Mouse (Mus musculus) kidney, embryonic 16.5 days (tissue): ENCODE measurements around the gene Letm1. TPM values are rescaled to one million over a fixed set of nuclear protein-coding genes. Genes with fewer than 3 reads are reported as not detected.

Source experiments
- ATAC-seq: fragments of 200-750 bp; cut with Nextera tagmentation; 2 replicates; pipeline ENCODE4 v1.8.0; 2017; ENCODE audit warnings: moderate TSS enrichment; ENCODE audit not compliant: low FRiP score, low TSS enrichment
- H3K27ac ChIP-seq: fragments of 300-500 bp; sonication (generic); 2 replicates; pipeline ENCODE4 v1.5.1; 2014; ENCODE audit warnings: low read length
- H3K27me3 ChIP-seq: fragments of 300-500 bp; sonication (generic); 2 replicates; pipeline ENCODE4 v1.6.1; 2014; ENCODE audit warnings: low read length, control low read depth, mixed read lengths; ENCODE audit not compliant: insufficient read depth
- H3K36me3 ChIP-seq: fragments of 300-500 bp; sonication (generic); 2 replicates; pipeline ENCODE4 v1.6.1; 2014; ENCODE audit warnings: low read length, control low read depth, mixed read lengths; ENCODE audit not compliant: insufficient read depth
- H3K4me1 ChIP-seq: fragments of 300-500 bp; sonication (generic); 2 replicates; pipeline ENCODE4 v1.6.1; 2014; ENCODE audit warnings: low read length, control low read depth, mixed read lengths; ENCODE audit not compliant: insufficient read depth
- H3K4me2 ChIP-seq: fragments of 300-500 bp; sonication (generic); replicated peaks from 2 replicates; pipeline ENCODE4 v1.6.1; 2014; ENCODE audit warnings: low read depth, low read length
- H3K4me3 ChIP-seq: fragments of 300-500 bp; sonication (generic); 2 replicates; pipeline ENCODE4 v1.5.1; 2014; ENCODE audit warnings: mild to moderate bottlenecking, low read length
- H3K9ac ChIP-seq: fragments of 300-500 bp; sonication (generic); replicated peaks from 2 replicates; pipeline ENCODE4 v1.6.1; 2014; ENCODE audit warnings: low read length
- H3K9me3 ChIP-seq: fragments of 300-500 bp; sonication (generic); 2 replicates; pipeline ENCODE4 v1.6.1; 2016; ENCODE audit warnings: low read length, control low read depth
- WGBS: fragments of 180-500 bp; shearing (Covaris S2); extraction: QIAGEN DNeasy Blood & Tissue Kit; methylation state at CpG from one replicate; pipeline ENCODE4 v1.1.7; 2014; 5-methylcytosine and 5-hydroxymethylcytosine counted together
- polyA plus RNA-seq: library from polyadenylated mRNA; unstranded; fragments of >200 nt; fragmentation: Nextera tagmentation; extraction: Ambion mirVana; gene quantifications from 2 replicates; pipeline ENCODE4 v1.2.1, GENCODE M21; 2015

The Letm1 gene
- polyA plus RNA-seq, result 47.0 and 49.5 TPM in 2 replicates

DNA sequence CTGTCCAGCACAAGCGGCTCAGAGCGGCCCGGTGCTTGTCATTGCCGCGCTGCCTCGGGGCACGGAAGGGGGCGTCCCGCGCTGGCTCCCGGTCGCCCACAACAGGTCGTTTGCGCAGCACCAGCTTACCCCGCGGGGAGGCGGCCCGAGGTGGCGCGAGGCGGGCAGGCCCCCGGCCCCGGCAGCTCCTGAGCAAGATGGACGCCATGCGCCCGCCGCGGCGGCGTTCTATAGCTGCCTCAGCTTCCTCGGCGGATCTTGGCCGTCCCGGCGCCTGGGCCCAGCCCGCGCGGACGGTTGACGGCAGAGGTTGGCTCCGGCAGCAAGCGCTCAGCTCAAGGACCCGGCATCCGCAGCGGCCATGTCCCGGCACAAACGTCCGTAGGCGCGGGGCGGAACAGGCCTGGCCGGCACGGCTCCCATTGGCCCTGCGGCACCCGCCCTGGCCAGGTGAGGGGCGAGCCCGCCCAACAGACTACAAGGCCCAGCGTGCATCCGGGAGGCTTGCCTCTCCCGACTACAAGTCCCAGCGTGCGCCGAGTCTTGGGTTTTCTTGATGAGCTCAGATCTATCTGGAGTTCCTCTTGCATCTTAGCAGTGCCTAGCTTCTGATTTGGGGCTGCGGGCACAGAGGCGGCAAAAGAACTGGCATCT, at the start of gene Letm1:
TSS of gene Letm1 (minus strand) at position 473 of the 654 bp plus-strand sequence.
- WGBS, result under 1% methylated on average over 65 of the region's 65 CpGs
- Histone ChIP-seq H3K4me3 (peak within 1 kb of the TSS; percentile 94), H3K9me3 (no peaks in the 10 kb centered on the region), H3K27me3 (no peaks in the 10 kb centered on the region), H3K36me3 (peaks cover 5% of the 10 kb centered on the region; the same call in 1 of the 2 replicates), H3K4me2 (peak within 1 kb of the TSS; percentile 76), H3K4me1 (peaks cover 15% of the 10 kb centered on the region), H3K27ac (peak within 1 kb of the TSS; percentile 82), H3K9ac (peak within 1 kb of the TSS; percentile 89)
- ATAC-seq, result peak; percentile 100

DNA sequence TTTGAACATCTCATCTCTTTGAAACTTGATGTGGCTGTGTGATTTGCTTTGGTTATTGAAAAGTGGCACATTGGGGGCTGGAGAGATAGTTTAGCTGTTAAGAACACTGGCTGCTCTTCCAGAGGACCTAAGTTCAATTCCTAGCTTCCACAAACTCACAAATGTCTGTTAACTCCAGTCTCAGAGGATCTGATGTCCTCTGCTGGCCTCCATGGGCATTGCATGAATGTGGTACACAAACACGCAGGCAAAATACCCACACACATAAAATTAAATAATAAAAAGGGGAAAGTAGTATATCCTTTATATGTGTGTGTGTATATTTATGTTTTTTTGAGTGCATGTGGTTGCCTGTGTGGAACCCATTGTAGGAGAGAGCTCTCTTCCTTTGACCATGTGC, 48.2 kb upstream of the Letm1 start:
- no peak overlapping the region for H3K4me2 ChIP-seq
- no peak overlapping the region for H3K4me3 ChIP-seq
- H3K9ac ChIP-seq, result no peak overlapping the region
- WGBS, result 64% methylated on average over 1 of the region's 1 CpGs
- no peak overlapping the region for H3K27ac ChIP-seq
- H3K9me3 ChIP-seq, result no peaks in the 10 kb centered on the region
- peaks cover 2% of the 10 kb centered on the region; the same call in 1 of the 2 replicates for H3K36me3 ChIP-seq
- ATAC-seq, result no peak
- no peaks in the 10 kb centered on the region for H3K4me1 ChIP-seq
- no peaks in the 10 kb centered on the region for H3K27me3 ChIP-seq

- H3K27ac ChIP-seq, result no peak overlapping the region
- no peak overlapping the region for H3K4me2 ChIP-seq
- H3K4me1 ChIP-seq, result no peaks in the 10 kb centered on the region
- H3K9me3 ChIP-seq, result no peaks in the 10 kb centered on the region
- no peak for ATAC-seq
- 93% methylated on average over 3 of the region's 3 CpGs for WGBS
- H3K36me3 ChIP-seq, result peaks cover 3% of the 10 kb centered on the region; the same call in 1 of the 2 replicates
- H3K27me3 ChIP-seq, result no peaks in the 10 kb centered on the region
- H3K9ac ChIP-seq, result no peak overlapping the region
- H3K4me3 ChIP-seq, result no peak overlapping the region
Measured at GRCm38 (mm10) chr5:33829958-33830357, 47.3 kb upstream of the Letm1 start.

- no peaks in the 10 kb centered on the region for H3K9me3 ChIP-seq
- H3K27ac ChIP-seq, result no peak overlapping the region
- ATAC-seq, result no peak
- H3K4me1 ChIP-seq, result peaks cover 8% of the 10 kb centered on the region
- no peak overlapping the region for H3K4me3 ChIP-seq
- H3K9ac ChIP-seq, result no peak overlapping the region
- H3K36me3 ChIP-seq, result peaks cover 3% of the 10 kb centered on the region; the same call in 1 of the 2 replicates
- H3K27me3 ChIP-seq, result no peaks in the 10 kb centered on the region
- H3K4me2 ChIP-seq, result no peak overlapping the region
- 85% methylated on average over 8 of the region's 8 CpGs for WGBS
Measured at GRCm38 (mm10) chr5:33828107-33828506, 45.5 kb upstream of the Letm1 start.

GRCm38 (mm10) chr5:33826001-33826400, 43.4 kb upstream of the Letm1 start:
- no peak for ATAC-seq
- Histone ChIP-seq H3K4me1 (peaks cover 19% of the 10 kb centered on the region), H3K4me2 (no peak overlapping the region), H3K4me3 (no peak overlapping the region), H3K9me3 (no peaks in the 10 kb centered on the region), H3K27me3 (no peaks in the 10 kb centered on the region), H3K36me3 (peaks cover 3% of the 10 kb centered on the region; the same call in 1 of the 2 replicates), H3K9ac (no peak overlapping the region), H3K27ac (no peak overlapping the region)

DNA sequence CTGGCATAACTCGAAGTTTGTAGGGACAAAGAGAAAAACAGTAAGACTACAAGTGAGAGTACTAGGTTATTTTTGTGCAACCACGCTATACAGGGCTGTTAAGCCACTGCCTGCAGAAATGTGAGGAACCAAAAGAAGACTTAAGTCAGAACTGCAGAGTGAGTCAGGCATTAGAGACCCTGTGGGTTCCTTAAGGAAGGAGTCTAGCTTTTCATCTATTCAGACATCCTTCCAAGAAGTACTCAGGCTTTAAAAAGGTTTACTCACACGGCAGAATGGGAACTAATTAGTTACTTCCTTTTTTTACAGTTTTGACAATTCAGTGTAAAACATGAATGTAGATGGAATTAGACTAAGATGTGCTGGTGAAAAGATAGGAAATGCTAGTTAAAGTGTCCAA, 39.8 kb upstream of the Letm1 start:
- Histone ChIP-seq H3K27me3 (no peaks in the 10 kb centered on the region), H3K9me3 (no peaks in the 10 kb centered on the region), H3K36me3 (peaks cover 3% of the 10 kb centered on the region; the same call in 1 of the 2 replicates), H3K4me2 (peak overlapping the region; percentile 75), H3K9ac (peak overlapping the region; percentile 54; the same call in 1 of the 2 replicates), H3K4me3 (peak overlapping the region; percentile 99), H3K4me1 (peaks cover 28% of the 10 kb centered on the region), H3K27ac (no peak overlapping the region)
- ATAC-seq, result no peak
- 32% methylated on average over 3 of the region's 3 CpGs for WGBS

DNA sequence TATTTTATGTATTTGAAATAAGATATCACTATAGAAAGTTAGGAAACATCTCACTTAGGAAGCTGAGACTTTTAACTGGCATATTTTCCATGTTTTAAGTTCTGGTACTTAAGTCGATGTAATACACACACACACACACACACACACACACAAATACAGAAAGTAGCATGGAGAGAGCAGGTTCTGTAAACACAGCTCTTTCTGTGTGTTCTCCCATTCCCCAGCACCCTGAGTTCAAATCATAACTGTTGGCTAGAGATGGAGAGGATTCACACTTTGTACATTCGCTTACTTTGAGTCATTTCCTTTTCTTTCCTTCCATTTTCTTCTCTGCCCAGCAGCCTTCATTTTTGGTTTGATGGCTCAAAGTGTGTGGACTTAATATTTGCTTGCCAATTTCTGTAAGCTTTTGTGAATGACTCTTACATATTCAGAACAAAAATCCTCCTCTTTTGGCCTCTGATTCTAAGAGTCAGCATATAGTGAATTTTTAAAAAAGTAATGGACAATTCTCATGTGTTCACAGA, 39.3 kb upstream of the Letm1 start:
- Histone ChIP-seq H3K4me3 (peak overlapping the region; percentile 99), H3K4me2 (peak overlapping the region; percentile 75), H3K27me3 (no peaks in the 10 kb centered on the region), H3K9me3 (no peaks in the 10 kb centered on the region), H3K4me1 (peaks cover 28% of the 10 kb centered on the region), H3K36me3 (0 out of 2 replicates have a peak, but pooled peaks cover 3% of the 10 kb centered on the region), H3K9ac (peak overlapping the region; percentile 55; the same call in 1 of the 2 replicates), H3K27ac (no peak overlapping the region)
- no peak for ATAC-seq
- WGBS, result 27% methylated on average over 2 of the region's 2 CpGs

- Histone ChIP-seq H3K27ac (peak overlapping the region; percentile 97), H3K4me1 (peaks cover 28% of the 10 kb centered on the region), H3K4me3 (peak overlapping the region; percentile 99), H3K9ac (peak overlapping the region; percentile 99), H3K27me3 (no peaks in the 10 kb centered on the region), H3K9me3 (no peaks in the 10 kb centered on the region), H3K4me2 (peak overlapping the region; percentile 75), H3K36me3 (0 out of 2 replicates have a peak, but pooled peaks cover 3% of the 10 kb centered on the region)
- WGBS, result 0% methylated on average over 75 of the region's 121 CpGs
- peak; percentile 74 for ATAC-seq
Measured at GRCm38 (mm10) chr5:33820733-33821621, 38.4 kb upstream of the Letm1 start.

DNA sequence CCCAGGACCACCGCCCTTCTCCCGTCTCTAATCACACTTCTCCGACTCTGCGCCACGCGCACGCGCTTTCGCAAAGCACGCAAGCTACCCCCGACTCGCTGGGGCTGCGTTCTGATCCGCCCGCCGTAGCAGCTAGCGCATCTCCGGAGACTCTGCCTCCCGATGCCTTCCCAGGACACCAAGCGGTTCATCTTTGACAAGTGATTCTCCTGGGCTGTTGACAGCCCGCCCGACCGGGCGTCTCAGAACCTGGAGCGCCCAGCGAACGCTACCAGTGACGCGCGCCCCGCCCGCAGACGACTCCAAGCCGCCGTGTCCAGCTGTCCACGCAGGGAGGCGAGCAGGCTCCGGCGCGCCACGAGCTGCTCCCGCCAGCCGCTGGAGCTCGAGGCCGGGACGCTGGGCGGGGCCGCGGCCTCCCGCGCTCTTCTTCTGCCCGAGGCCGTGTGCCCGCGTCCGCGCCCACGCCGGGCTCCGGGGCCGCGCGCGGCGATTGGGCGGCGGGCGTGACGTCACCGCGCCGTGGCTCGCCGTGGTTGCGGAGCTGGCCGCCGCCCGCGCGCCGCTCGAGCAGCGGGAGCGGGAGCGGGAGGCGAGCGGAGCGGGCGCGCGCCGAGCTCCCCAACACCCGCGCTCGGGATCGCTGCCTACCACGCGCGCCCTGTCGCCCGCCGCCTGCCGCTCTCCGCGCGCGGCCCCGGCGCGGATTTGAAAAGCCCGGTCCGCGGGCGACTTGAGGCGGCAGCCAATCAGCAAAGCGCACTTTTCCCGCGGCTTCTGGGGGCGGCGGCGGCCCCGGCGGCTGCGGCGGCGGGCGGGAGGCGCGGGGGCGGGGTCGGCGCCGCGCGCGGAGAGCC, 37.5 kb upstream of the Letm1 start, which contains the start of gene Nsd2:
TSS of gene Nsd2 (plus strand) at position 850 of the 857 bp plus-strand sequence.
- H3K9ac ChIP-seq, result peak within 1 kb of the TSS; percentile 99
- peak within 1 kb of the TSS; percentile 97 for H3K27ac ChIP-seq
- under 1% methylated on average over 90 of the region's 136 CpGs for WGBS
- H3K4me1 ChIP-seq, result peaks cover 28% of the 10 kb centered on the region
- peak within 1 kb of the TSS; percentile 99 for H3K4me3 ChIP-seq
- peak within 1 kb of the TSS; percentile 75 for H3K4me2 ChIP-seq
- peak; percentile 83 for ATAC-seq
- H3K36me3 ChIP-seq, result no peaks in the 10 kb centered on the region
- H3K9me3 ChIP-seq, result no peaks in the 10 kb centered on the region
- no peaks in the 10 kb centered on the region for H3K27me3 ChIP-seq
